Mouse (Mus musculus) thymus, postnatal 0 days (tissue): Measurements from ENCODE around the gene Grxcr1. TPM values are rescaled to one million over a fixed set of nuclear protein-coding genes. Genes with fewer than 3 reads are reported as not detected.

Experiments used
- DNase-seq: peaks from one replicate; pipeline ENCODE4 v3.0.0-alpha.2; 2015; ENCODE audit warnings: low spot score
- polyA plus RNA-seq: library from polyadenylated mRNA; unstranded; fragments of >200 nt; fragmentation: Nextera tagmentation; extraction: Ambion mirVana; gene quantifications from 2 replicates; pipeline ENCODE4 v1.2.1, GENCODE M21; 2015

The Grxcr1 gene
- polyA plus RNA-seq, 1 experiment from 2014 or later, result not detected

DNA sequence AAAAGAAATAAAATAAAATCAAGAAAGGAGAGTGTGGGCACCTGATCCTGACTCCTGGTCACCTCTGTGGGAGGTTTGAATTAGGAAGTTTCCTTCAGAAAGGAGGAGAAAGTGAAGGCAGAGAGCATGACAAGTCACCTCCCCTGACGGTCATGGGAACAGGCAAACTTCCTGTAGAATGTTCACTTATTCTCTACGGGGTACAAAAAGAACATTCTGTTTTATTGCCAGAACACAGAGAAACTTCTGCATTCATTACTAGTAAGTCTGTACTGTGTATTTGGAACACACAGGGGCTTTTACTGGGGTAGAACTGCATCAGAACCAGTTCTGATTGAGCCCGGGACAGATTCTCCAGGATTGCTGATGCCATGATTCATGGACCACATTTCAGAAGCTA, 55.5 kb downstream of the Grxcr1 start:
- DNase-seq, result no peak

DNA sequence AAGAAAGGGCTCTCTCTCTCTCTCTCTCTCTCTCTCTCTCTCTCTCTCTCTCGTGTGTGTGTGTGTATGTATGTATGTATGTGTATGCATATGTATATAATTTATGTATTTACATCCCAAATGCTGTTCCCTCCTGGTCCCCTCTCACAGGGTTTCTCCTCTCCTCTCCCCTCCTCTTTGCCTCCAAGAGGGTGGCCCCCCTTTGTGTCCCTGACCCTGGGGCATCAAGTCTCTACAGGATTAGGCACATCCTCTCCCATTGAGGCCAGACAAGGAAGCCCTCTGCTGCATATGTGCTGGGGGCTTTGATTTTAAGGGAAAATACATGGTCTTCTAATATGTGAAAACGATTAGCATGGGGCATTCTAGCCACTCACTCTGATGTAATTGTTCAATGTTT, 61.5 kb downstream of the Grxcr1 start:
- DNase-seq, result no peak

DNA sequence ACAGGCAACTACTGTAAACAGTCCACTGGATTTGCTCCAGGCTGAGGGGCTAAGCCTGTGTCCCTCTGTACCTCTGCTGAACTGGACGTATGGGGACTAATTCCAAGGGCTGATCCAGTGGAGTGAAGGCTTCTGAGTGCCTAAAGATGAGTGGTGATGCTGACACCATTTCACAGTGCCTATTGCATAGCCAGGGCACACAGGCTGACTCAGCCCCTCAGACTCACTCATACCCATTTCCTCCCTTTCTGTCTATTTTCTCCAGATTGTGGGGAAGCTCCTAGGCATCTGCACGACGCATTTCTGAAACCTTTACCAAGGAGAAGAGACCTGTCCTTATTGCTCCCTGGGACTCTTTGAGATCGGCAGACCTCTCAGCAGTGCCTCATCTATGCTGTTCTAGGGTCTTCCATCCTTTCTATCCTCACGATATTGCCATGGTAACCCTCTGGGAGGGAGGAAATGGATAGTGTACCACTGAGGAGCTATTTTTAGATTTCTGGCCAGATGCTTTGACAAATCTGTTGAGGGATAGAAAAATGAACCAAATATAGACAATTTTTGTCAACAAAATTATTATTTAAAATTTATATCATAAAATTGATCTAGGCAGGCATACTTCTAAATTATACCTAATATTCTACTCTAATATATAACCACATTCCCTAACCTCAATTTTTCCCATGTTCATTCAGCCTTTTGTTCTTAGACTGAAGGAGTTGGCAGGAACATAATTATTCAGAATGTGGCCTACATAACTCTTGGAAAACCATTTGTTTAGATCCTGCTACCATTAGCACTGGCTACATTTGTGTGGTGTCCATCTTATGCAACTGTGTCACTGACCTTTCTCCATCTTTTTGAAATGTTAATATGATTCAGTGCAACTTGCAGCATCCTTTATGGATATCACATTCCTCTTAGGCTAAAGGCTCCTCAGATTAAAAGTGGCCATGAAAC, 66.3 kb downstream of the Grxcr1 start:
- DNase-seq, result no peak

DNA sequence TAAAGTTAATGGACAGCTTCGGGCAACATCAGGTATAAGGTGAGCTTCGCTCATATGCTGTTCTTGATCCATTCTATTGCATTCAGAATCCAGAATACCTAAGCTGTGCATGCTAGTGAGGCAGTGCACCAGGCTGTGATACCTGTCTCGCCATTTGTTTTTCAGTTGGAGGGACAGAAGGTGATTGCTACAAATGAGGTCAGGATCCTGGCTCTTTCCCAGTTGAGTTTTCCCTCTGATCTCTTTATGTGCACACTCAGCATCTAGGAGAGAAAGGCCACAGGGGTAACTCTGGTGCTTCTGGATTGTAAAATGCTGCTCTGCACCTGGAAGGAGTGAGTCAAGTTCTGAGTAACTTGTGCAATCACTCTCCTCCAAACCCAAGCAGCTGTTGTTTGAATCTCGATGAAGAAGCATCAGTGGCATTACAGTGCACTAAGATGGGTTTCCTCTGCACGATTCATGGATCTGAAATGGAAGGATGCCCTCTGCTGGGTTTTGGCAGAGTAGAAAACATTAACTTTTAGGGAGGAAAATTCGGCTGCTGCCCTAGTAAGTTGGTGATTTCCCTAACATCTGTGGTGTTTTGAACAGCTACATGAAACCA, 80.9 kb downstream of the Grxcr1 start:
- DNase-seq, result no peak

DNA sequence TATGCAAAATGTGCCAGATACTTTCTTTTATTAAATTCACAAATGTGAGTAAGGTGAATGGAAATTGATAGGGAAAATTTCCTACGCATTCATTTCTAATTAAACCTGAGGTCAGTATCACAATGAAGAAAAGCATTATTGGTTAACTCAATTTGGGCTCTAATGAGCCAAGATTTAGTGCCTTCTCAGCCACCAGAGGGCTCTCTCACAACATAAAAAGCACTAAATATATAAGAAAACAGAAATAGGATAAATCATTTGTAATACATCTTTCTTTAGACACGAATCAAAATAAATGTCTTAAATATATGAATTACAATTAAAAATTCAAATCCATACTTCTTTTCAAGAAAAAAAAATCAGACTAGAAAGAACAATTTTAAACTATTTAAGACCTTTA, 89.2 kb downstream of the Grxcr1 start:
- no peak for DNase-seq

DNA sequence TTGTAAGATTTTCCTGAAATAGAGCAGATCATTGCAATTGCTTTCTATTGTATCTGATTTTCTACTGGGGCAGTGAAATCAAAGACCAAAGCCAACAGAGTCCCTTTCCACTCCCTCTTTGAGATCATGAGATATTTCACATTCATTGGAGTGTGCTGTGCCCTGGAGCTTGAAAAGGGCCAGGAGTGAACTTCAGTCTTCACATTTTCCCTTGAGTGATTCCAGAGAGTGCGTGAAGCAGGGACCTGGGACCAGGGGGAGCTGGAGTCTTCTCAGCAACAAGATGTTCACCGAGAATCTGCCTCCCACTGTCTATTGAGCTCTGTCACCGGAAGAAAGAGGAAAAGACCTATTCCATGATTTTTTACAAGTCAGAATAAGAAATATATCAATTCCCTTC, 91.2 kb downstream of the Grxcr1 start:
- no peak for DNase-seq

DNA sequence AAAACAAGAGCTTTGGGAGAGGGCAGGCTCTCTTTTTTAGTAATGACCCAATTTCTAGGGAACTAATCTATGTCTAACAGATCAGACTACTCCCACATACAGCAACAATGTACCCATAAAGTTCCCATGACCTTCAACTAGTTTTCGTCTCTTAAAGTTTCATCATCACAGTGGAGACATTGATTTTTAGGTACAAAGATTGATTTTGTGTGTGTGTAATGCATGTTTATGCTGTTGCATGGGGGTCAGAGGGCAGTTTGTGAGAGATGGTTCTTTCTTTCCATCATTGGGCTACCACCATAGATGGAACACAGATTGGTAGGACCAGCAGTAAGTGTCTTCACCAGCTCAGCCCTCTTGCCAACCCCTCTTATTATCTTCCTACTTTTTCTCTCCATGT, 93.8 kb downstream of the Grxcr1 start:
- DNase-seq, result no peak

DNA sequence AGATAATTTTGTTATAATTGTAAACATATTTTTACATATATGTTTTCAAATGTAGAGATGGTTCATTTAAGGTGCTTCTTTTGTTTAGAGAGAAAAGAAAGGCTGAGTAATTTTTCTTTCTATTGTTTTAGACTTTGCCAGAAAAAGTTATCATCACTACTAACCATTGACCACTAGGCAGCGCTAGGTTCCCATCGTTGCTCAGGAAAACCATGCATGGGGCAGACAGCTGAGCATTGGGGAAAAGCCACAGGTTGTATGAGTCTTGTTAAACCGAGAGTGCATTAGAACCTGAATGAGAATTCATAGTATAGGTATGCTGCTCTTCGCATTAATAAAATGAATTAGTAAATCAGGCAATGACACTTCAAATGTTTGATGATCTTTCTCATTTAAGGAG, 96.8 kb downstream of the Grxcr1 start:
- DNase-seq, result no peak

DNA sequence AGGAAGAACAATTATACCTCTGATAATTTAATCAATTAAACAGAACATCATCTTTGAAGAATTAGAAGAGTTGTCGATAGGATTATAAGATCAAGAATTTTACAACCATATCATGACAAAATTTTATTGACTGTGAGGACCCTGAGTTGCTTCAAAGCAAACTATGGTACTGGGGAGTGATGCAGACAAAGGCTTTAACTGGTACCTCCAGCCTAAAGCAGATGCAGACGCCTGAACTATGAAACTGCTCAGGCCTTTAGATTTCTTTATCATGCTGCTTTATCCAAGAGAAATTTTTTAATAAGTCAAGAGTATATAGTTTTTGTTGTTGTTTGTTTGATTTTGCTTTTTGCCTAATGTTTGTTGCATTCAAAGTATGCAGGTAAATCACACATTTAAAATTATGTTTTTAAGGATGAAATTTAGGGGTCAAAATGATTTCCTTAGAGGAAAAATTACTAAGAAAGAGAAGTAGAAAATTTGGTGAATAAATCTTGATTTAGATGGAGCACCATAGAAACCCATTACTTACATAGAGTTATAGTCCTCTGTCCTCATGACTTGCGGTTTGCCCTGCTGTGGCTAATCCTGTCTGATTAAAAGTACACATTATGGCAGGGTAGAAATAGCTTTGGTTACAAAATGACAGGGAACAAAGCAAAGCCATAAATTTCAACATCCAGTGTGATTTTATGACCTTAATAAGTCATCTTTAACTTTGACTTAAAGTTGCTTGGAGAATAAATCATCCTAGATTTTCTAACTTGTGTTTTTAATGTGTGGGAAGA, 97.4 kb downstream of the Grxcr1 start:
- DNase-seq, result no peak

DNA sequence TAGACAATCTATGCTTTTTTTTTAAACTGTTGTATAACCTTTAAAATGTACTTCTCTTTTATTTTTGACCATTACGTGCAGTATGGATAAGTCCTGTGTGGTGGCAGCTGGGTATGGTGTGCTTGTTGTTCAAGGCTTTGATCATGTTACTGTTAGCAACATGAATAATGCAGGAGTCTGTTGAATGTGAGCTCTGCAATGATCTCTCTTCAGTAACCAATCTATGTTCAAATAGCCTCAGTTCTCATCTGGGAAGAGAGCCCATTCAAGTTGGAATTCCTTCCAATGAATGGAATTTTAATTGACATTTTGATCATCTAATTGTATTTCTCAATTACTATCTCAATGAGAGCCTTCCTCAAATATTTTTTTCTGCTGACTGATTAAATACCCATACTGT, 115.2 kb downstream of the Grxcr1 start:
- DNase-seq, result no peak

DNA sequence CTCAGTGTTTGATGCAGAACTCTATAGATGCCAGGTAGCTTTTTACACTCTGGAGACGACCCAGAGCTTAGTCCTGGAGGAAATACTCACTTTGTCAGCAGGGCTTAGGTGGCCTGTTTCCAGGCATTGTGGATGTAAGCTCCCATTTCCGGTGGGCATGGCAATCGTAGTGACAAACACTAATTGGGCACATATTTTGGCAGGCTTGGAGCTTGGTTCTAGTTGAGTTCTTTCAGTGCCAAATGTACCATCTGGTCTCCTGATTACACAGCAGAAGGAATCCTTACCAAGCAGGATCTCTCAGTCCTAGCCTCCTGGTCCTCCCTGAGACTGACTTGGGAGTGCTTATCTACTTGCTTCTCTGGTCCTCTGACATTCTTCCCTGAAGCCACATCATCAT, 118.3 kb downstream of the Grxcr1 start:
- DNase-seq, result no peak

DNA sequence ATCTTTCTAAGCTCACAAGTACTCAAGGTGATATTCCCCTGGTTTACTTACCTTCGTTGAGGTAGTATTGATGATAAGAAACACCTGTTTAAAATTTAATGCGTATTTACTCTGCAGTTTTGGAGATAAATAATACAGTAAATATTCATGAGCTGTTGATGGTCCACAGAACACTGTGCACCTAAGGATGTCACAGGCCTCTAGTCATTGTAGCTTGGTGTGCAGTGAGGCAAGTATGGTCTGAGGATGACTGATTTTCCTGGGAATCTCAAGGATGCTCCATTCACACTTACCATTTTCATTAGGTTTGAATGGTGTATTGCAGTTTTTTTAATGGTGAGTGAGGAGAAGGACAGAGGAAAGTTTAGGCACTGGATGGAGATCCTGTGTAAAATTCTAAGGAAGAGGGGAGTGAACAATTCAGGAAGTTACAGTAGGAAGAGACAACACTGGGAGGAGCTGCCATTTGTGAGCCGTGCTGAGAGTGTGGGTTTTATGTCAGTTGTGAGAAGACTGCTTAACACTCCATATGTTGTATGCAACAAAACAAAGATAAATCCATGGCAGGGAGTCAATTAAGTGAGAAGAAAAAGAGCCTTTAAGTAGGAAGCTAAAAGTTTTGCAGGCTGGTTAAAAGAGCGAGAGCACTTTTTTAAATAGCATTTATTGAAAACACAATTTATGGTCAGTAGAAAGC, 118.9 kb downstream of the Grxcr1 start:
- DNase-seq, result no peak

DNA sequence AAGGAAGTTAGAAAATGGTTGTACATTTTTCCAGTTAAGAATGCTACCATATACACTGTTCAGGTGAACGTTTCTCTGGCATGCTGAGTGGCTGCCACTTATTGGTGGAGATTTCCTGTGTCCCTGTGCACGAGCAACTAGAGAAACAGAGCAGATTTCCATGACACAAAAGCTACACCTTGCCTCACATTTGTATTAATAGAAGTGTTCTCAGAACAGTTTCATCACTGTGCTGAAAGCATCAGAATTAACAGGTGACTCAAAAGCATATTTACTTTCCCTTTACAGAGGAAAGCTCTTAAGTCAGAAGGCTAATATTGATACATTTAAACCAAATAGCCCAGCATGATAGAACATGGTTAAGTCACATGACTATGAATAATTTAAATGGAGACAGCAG, 130.9 kb downstream of the Grxcr1 start:
- no peak for DNase-seq

DNA sequence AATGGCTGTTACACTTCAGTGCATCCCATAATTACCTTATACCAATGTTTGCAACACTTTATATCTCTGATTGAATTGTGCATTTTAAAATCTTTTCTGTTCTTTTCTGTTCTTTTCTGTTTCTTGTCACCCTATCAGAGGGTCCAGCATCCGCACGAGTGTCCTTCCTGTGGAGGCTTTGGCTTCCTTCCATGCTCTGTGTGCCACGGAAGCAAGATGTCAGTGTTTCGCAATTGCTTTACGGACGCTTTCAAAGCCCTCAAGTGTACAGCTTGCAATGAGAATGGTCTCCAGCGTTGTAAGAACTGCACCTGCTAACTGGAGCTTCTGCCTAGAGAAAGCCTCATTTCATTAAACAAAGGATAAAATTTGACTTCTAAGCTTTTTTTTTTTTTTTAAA, 134.3 kb downstream of the Grxcr1 start:
- DNase-seq, result no peak

Other genes starting within 250 kb of the Grxcr1 start
- gene Atp8a1, start 184.4 kb upstream of the Grxcr1 start, polyA plus RNA-seq, result 16.5 and 16.7 TPM in 2 replicates
- not detected in 2 replicates for gene Gm5108, start 90.2 kb upstream of the Grxcr1 start, polyA plus RNA-seq
- not detected in 2 replicates for gene Gm21905, start 85.4 kb upstream of the Grxcr1 start, polyA plus RNA-seq